Mouse (Mus musculus): ENCODE results near the gene Plxnd1.

- no peak for TF ChIP-seq SMC3 (IDR thresholded peaks at IDR 0.05; ENCODE audit: low read depth, low read length)
- no peak for TF ChIP-seq HCFC1 (IDR thresholded peaks at IDR 0.05; ENCODE audit: low read depth, low read length)
- no peak for TF ChIP-seq ETS1 (conservative IDR thresholded peaks at IDR 0.05; ENCODE audit: low read depth, low read length)
- no peak for TF ChIP-seq CTCF (conservative IDR thresholded peaks at IDR 0.05 in 1 of 2, IDR thresholded peaks at IDR 0.05 in 1 of 2; ENCODE audit: low read depth in 2 of 2, low read length in 2 of 2)
- TF ChIP-seq POLR2A (IDR thresholded peaks at IDR 0.05; ENCODE audit: low read depth, low read length): 0 out of 2 replicates have a peak, but pooled peaks have one; percentile 38
- TF ChIP-seq E2F4 (IDR thresholded peaks at IDR 0.05; ENCODE audit: insufficient replicate concordance, low read depth, low read length): no peak
- no peak for TF ChIP-seq NELFE (IDR thresholded peaks at IDR 0.05; ENCODE audit: low read depth, low read length)
- TF ChIP-seq BHLHE40 (IDR thresholded peaks at IDR 0.05; ENCODE audit: low read depth, low read length): no peak
- no peak for TF ChIP-seq POLR2AphosphoS2 (IDR thresholded peaks at IDR 0.05; ENCODE audit: low read depth, low read length)
- TF ChIP-seq ZMIZ1 (IDR thresholded peaks at IDR 0.05; ENCODE audit: low read depth, low read length): no peak
- peak; percentile 34 for TF ChIP-seq USF2 (conservative IDR thresholded peaks at IDR 0.05; ENCODE audit: low read depth, low read length)
- TF ChIP-seq TBP (conservative IDR thresholded peaks at IDR 0.05; ENCODE audit: low read depth, low read length): 0 out of 2 replicates have a peak, but pooled peaks have one; percentile 67
- 0 out of 2 replicates have a peak, but pooled peaks have one; percentile 21 for TF ChIP-seq USF1 (IDR thresholded peaks at IDR 0.05; ENCODE audit: low read depth, low read length)
- no peak for TF ChIP-seq CHD2 (IDR thresholded peaks at IDR 0.05; ENCODE audit: low read length)
These were observed 56.0 kb downstream of the Plxnd1 start for GRCm38 (mm10) chr6:115938798-115939197.

Measured in CH12.LX (cell line).